Mouse (Mus musculus) forebrain, postnatal 0 days (tissue): ENCODE data around the gene Olfr979. TPM values are rescaled to one million over a fixed set of nuclear protein-coding genes. Genes with fewer than 3 reads are reported as not detected.

Source experiments
- ATAC-seq: fragments of 200-750 bp; cut with Nextera tagmentation; 2 replicates; pipeline ENCODE4 v1.8.0; 2017; ENCODE audit warnings: mild to moderate bottlenecking, moderate library complexity
- DNase-seq: peaks from one replicate; pipeline ENCODE4 v3.0.0-alpha.2; 2015
- H3K27ac ChIP-seq: fragments of 300-500 bp; sonication (generic); 2 replicates; pipeline ENCODE4 v1.5.1; 2014; ENCODE audit warnings: low read depth, mild to moderate bottlenecking, antibody characterized with exemption, low read length, moderate library complexity, mixed read lengths
- H3K27me3 ChIP-seq: fragments of 300-500 bp; sonication (generic); 2 replicates; pipeline ENCODE4 v1.6.1; 2014; ENCODE audit warnings: mild to moderate bottlenecking, low read length, mixed read lengths; ENCODE audit not compliant: insufficient read depth
- H3K36me3 ChIP-seq: fragments of 300-500 bp; sonication (generic); 2 replicates; pipeline ENCODE4 v1.6.1; 2014; ENCODE audit warnings: mild to moderate bottlenecking, moderate library complexity; ENCODE audit not compliant: insufficient read depth
- H3K4me1 ChIP-seq: fragments of 300-500 bp; sonication (generic); 2 replicates; pipeline ENCODE4 v1.6.1; 2014; ENCODE audit warnings: antibody characterized with exemption; ENCODE audit not compliant: insufficient read depth
- H3K4me2 ChIP-seq: fragments of 300-500 bp; sonication (generic); 2 replicates; pipeline ENCODE4 v1.6.1; 2014; ENCODE audit warnings: low read depth, mild to moderate bottlenecking, moderate library complexity
- H3K4me3 ChIP-seq: fragments of 300-500 bp; sonication (generic); 2 replicates; pipeline ENCODE4 v1.5.1; 2014; ENCODE audit warnings: low read depth, low read length, mixed read lengths
- H3K9ac ChIP-seq: fragments of 300-500 bp; sonication (generic); 2 replicates; pipeline ENCODE4 v1.6.1; 2014; ENCODE audit warnings: mild to moderate bottlenecking
- H3K9me3 ChIP-seq: fragments of 300-500 bp; sonication (generic); 2 replicates; pipeline ENCODE4 v1.6.1; 2016; ENCODE audit warnings: low read length
- CTCF ChIP-seq: sonication (generic); IDR thresholded peaks from 2 replicates; pipeline ENCODE4 v1.5.1; 2016; ENCODE audit warnings: antibody characterized with exemption, control low read depth, low read depth
- WGBS: fragments of 180-500 bp; shearing (Covaris S2); extraction: QIAGEN DNeasy Blood & Tissue Kit; methylation state at CpG from one replicate; pipeline ENCODE4 v1.1.7; 2014; 5-methylcytosine and 5-hydroxymethylcytosine counted together
- polyA plus RNA-seq: library from polyadenylated mRNA; unstranded; fragments of >200 nt; fragmentation: Nextera tagmentation; extraction: Ambion mirVana; gene quantifications from 2 replicates; pipeline ENCODE4 v1.2.1, GENCODE M21; 2015
- total RNA-seq: library from RNA; depleted of rRNA; stranded (reverse); fragments of >200 nt; gene quantifications from 2 replicates; pipeline ENCODE4 v1.2.3, GENCODE M21; 2014; rRNA removed

The Olfr979 gene
- total and polyA plus RNA-seq, 2 experiments from 2014 or later: not detected

DNA sequence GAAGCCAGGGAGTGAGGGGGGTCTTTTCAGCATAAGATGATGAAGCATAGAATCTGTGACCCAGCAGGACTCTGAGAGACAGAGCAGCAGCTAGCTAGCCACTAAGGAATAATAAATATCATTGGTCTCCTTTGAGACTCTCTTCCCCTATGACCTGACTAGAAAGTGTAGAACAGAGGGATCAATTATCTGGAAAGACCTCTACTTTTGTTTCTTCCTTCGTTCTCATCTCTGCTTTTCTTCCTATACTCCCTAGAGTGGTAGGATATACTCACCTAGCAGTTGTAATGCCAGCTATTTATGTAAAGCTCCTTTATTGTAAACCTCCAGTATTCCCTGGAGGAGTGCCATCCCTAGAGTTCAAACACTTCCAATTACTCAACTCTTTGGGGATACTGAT lies 51.3 kb downstream of the Olfr979 start, which contains the start of gene Olfr975:
Olfr975 (minus strand) TSS at position 101 of the 400 bp plus-strand sequence.
- Histone ChIP-seq H3K4me2 (no peak within 1 kb of the TSS), H3K4me3 (no peak within 1 kb of the TSS), H3K9ac (no peak within 1 kb of the TSS), H3K36me3 (no peaks in the 10 kb centered on the region), H3K27me3 (no peaks in the 10 kb centered on the region), H3K4me1 (no peaks in the 10 kb centered on the region), H3K27ac (no peak within 1 kb of the TSS), H3K9me3 (no peaks in the 10 kb centered on the region)
- TF ChIP-seq CTCF: no peak
- no peak for ATAC-seq
- DNase-seq: no peak
- WGBS: 73% methylated on average over 1 of the region's 1 CpGs

Other genes starting within 250 kb of the Olfr979 start
- gene Olfr968, start 220.2 kb downstream of the Olfr979 start, total RNA-seq: not detected in 2 replicates
- not detected in 2 replicates for gene Olfr968, start 220.2 kb downstream of the Olfr979 start, polyA plus RNA-seq
- not detected in 2 replicates for gene Olfr969, start 212.5 kb downstream of the Olfr979 start, total RNA-seq
- gene Olfr969, start 212.5 kb downstream of the Olfr979 start, polyA plus RNA-seq: not detected in 2 replicates
- gene Olfr970, start 194.6 kb downstream of the Olfr979 start, total RNA-seq: not detected in 2 replicates
- not detected in 2 replicates for gene Olfr970, start 194.6 kb downstream of the Olfr979 start, polyA plus RNA-seq
- gene Olfr971, start 166.6 kb downstream of the Olfr979 start, total RNA-seq: not detected in 2 replicates
- not detected in 2 replicates for gene Olfr971, start 166.6 kb downstream of the Olfr979 start, polyA plus RNA-seq
- not detected in 2 replicates for gene Olfr972, start 137.0 kb downstream of the Olfr979 start, total RNA-seq
- not detected in 2 replicates for gene Olfr972, start 137.0 kb downstream of the Olfr979 start, polyA plus RNA-seq
- gene Olfr229, start 96.1 kb downstream of the Olfr979 start, total RNA-seq: not detected in 2 replicates
- gene Olfr229, start 96.1 kb downstream of the Olfr979 start, polyA plus RNA-seq: not detected in 2 replicates
- not detected in 2 replicates for gene Olfr974, start 66.0 kb downstream of the Olfr979 start, total RNA-seq
- not detected in 2 replicates for gene Olfr974, start 66.0 kb downstream of the Olfr979 start, polyA plus RNA-seq
- 0.15 TPM in 1 of 2 replicates, not detected in the other for gene Olfr975, start 51.4 kb downstream of the Olfr979 start, total RNA-seq
- not detected in 2 replicates for gene Olfr975, start 51.4 kb downstream of the Olfr979 start, polyA plus RNA-seq
- gene Olfr976, start 42.3 kb downstream of the Olfr979 start, total RNA-seq: not detected in 2 replicates
- not detected in 2 replicates for gene Olfr976, start 42.3 kb downstream of the Olfr979 start, polyA plus RNA-seq
- not detected in 2 replicates for gene Olfr978, start 11.4 kb downstream of the Olfr979 start, total RNA-seq
- gene Olfr978, start 11.4 kb downstream of the Olfr979 start, polyA plus RNA-seq: not detected in 2 replicates
- gene Olfr980, start 6.1 kb upstream of the Olfr979 start, total RNA-seq: not detected in 2 replicates
- gene Olfr980, start 6.1 kb upstream of the Olfr979 start, polyA plus RNA-seq: not detected in 2 replicates
- not detected in 2 replicates for gene Olfr981, start 18.0 kb upstream of the Olfr979 start, total RNA-seq
- not detected in 2 replicates for gene Olfr981, start 18.0 kb upstream of the Olfr979 start, polyA plus RNA-seq
- gene Olfr982, start 70.4 kb upstream of the Olfr979 start, total RNA-seq: not detected in 2 replicates
- not detected in 2 replicates for gene Olfr982, start 70.4 kb upstream of the Olfr979 start, polyA plus RNA-seq
- gene Olfr983, start 90.1 kb upstream of the Olfr979 start, total RNA-seq: not detected in 2 replicates
- not detected in 2 replicates for gene Olfr983, start 90.1 kb upstream of the Olfr979 start, polyA plus RNA-seq
- not detected in 2 replicates for gene Olfr984, start 110.7 kb upstream of the Olfr979 start, total RNA-seq
- gene Olfr984, start 110.7 kb upstream of the Olfr979 start, polyA plus RNA-seq: not detected in 2 replicates
- not detected in 2 replicates for gene Olfr985, start 126.7 kb upstream of the Olfr979 start, total RNA-seq
- not detected in 2 replicates for gene Olfr985, start 126.7 kb upstream of the Olfr979 start, polyA plus RNA-seq
- gene Tmem225, start 144.7 kb upstream of the Olfr979 start, total RNA-seq: not detected in 2 replicates
- not detected in 2 replicates for gene Tmem225, start 144.7 kb upstream of the Olfr979 start, polyA plus RNA-seq
- not detected in 2 replicates for gene Olfr986, start 177.5 kb upstream of the Olfr979 start, total RNA-seq
- not detected in 2 replicates for gene Olfr986, start 177.5 kb upstream of the Olfr979 start, polyA plus RNA-seq
- gene Zfp202, start 188.9 kb upstream of the Olfr979 start, total RNA-seq: 9.3 and 9.8 TPM in 2 replicates
- gene Zfp202, start 188.9 kb upstream of the Olfr979 start, polyA plus RNA-seq: 3.7 and 6.6 TPM in 2 replicates